In the genomic region with DNA sequence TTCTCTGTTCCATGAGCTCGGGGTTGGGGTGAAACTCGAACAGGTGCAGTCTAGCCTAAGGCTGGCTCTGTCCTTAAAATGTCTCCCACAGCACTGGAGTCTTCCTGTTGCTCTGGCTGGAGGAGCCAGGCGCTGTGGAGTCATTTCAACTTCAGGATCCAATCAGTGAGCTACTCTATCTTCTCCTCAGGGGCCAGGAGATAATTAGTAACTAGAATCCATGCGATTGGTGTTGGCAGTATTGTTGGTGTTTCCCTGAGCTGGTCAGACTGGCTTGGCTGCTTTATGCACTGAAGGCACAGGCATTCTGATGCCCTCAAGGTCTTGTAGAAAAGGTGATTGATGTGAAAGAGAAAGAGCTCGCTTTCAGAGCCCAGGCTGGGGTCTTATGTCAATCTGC, we compare ENCODE assay signal across 12 mouse cellular contexts. TPM values are rescaled to one million over a fixed set of nuclear protein-coding genes. Genes with fewer than 3 reads are reported as not detected.
DNase-seq lines count a peak whose midpoint lies in the region; ATAC-seq lines count a peak whose summit lies in the region.
"Had no signal": no experiment of that assay in that cellular context is flagged by ENCODE, and none has a peak within 500 bp of the region (broad histone marks: within the 10 kb centered on the region; RNA-seq: fewer than 3 reads in every experiment).

No protein-coding gene starts in this region.

- H3K4me3 ChIP-seq in embryonic facial prominence, embryonic 11.5 days (ENCODE audit: low read depth, low read length): no peak overlapping the region
- peak overlapping the region; percentile 35 for H3K4me3 ChIP-seq in kidney, embryonic 15.5 days (replicated peaks)
- 0 out of 2 replicates have a peak overlapping the region, but pooled peaks have one; percentile 15 for H3K4me3 ChIP-seq in liver, embryonic 13.5 days (replicated peaks)
- no peak overlapping the region for H3K4me3 ChIP-seq in midbrain, embryonic 13.5 days (replicated peaks)
- no peak overlapping the region for H3K4me3 ChIP-seq in forebrain, embryonic 16.5 days (replicated peaks; ENCODE audit: low read length)
- H3K4me3 ChIP-seq in midbrain, embryonic 14.5 days (replicated peaks; ENCODE audit: low read depth, low read length): no peak overlapping the region

- H3K9me3 ChIP-seq in embryonic facial prominence, embryonic 11.5 days (replicated peaks; ENCODE audit: control insufficient read depth, low read length): no peaks in the 10 kb centered on the region
- no peaks in the 10 kb centered on the region for H3K9me3 ChIP-seq in kidney, embryonic 15.5 days (replicated peaks)
- H3K9me3 ChIP-seq in liver, embryonic 13.5 days (replicated peaks): no peaks in the 10 kb centered on the region
- no peaks in the 10 kb centered on the region for H3K9me3 ChIP-seq in midbrain, embryonic 13.5 days
- H3K9me3 ChIP-seq in forebrain, embryonic 16.5 days (ENCODE audit: control insufficient read depth, low read length): no peaks in the 10 kb centered on the region
- no peaks in the 10 kb centered on the region for H3K9me3 ChIP-seq in midbrain, embryonic 14.5 days (ENCODE audit: control insufficient read depth, low read length)

- H3K4me1 ChIP-seq in embryonic facial prominence, embryonic 11.5 days (ENCODE audit: control insufficient read depth, insufficient read depth, low read length): no peaks in the 10 kb centered on the region
- H3K4me1 ChIP-seq in kidney, embryonic 15.5 days: peaks cover 40% of the 10 kb centered on the region
- peaks cover 12% of the 10 kb centered on the region for H3K4me1 ChIP-seq in liver, embryonic 13.5 days (replicated peaks)
- no peaks in the 10 kb centered on the region for H3K4me1 ChIP-seq in midbrain, embryonic 13.5 days (replicated peaks)
- H3K4me1 ChIP-seq in forebrain, embryonic 16.5 days (replicated peaks; ENCODE audit: control insufficient read depth, insufficient read depth, low read length): no peaks in the 10 kb centered on the region
- H3K4me1 ChIP-seq in midbrain, embryonic 14.5 days (ENCODE audit: control insufficient read depth, insufficient read depth, low read length): no peaks in the 10 kb centered on the region

- no peak overlapping the region for H3K27ac ChIP-seq in embryonic facial prominence, embryonic 11.5 days (replicated peaks; ENCODE audit: low read depth, low read length)
- H3K27ac ChIP-seq in kidney, embryonic 15.5 days: peak overlapping the region; percentile 94
- no peak overlapping the region for H3K27ac ChIP-seq in liver, embryonic 13.5 days
- no peak overlapping the region for H3K27ac ChIP-seq in midbrain, embryonic 13.5 days
- H3K27ac ChIP-seq in forebrain, embryonic 16.5 days (ENCODE audit: low read length): no peak overlapping the region
- H3K27ac ChIP-seq in midbrain, embryonic 14.5 days (replicated peaks; ENCODE audit: low read depth, low read length): no peak overlapping the region

- 45% methylated on average over 5 of the region's 5 CpGs for whole genome bisulfite sequencing in embryonic facial prominence, embryonic 11.5 days
- 51% methylated on average over 5 of the region's 5 CpGs for WGBS in kidney, embryonic 15.5 days
- WGBS in liver, embryonic 13.5 days (ENCODE audit: insufficient replicate concordance): 57% methylated on average over 5 of the region's 5 CpGs
- 81% methylated on average over 5 of the region's 5 CpGs for WGBS in midbrain, embryonic 13.5 days
- WGBS in forebrain, embryonic 16.5 days: 72% methylated on average over 5 of the region's 5 CpGs
- 81% methylated on average over 5 of the region's 5 CpGs for WGBS in midbrain, embryonic 14.5 days

- ATAC-seq in embryonic facial prominence, embryonic 11.5 days (replicated peaks; ENCODE audit: insufficient number of reproducible peaks, low FRiP score, low TSS enrichment, low read depth): 0 out of 2 replicates have a peak, but pooled peaks have one; percentile 67
- ATAC-seq in kidney, embryonic 15.5 days (replicated peaks; ENCODE audit: low FRiP score): peak; percentile 88
- ATAC-seq in liver, embryonic 13.5 days (ENCODE audit: low read depth): no peak
- ATAC-seq in midbrain, embryonic 13.5 days: no peak
- no peak for ATAC-seq in forebrain, embryonic 16.5 days
- ATAC-seq in midbrain, embryonic 14.5 days (ENCODE audit: low FRiP score, low TSS enrichment): no peak
- ATAC-seq in monocyte, adult 5-6 weeks (replicated peaks; ENCODE audit: insufficient number of reproducible peaks, low FRiP score, low TSS enrichment, poor library complexity, severe bottlenecking): no peak
- ATAC-seq: forebrain, postnatal 0 days had no signal

- no peak overlapping the region; the same call in 1 of the 2 replicates for H3K9ac ChIP-seq in embryonic facial prominence, embryonic 11.5 days (replicated peaks; ENCODE audit: low read length)
- H3K9ac ChIP-seq in kidney, embryonic 15.5 days: peak overlapping the region; percentile 30; the same call in 1 of the 2 replicates
- no peak overlapping the region for H3K9ac ChIP-seq in liver, embryonic 13.5 days
- no peak overlapping the region for H3K9ac ChIP-seq in midbrain, embryonic 13.5 days (replicated peaks)
- no peak overlapping the region for H3K9ac ChIP-seq in forebrain, embryonic 16.5 days (replicated peaks; ENCODE audit: low read depth, low read length)
- H3K9ac ChIP-seq in midbrain, embryonic 14.5 days (replicated peaks; ENCODE audit: low read length): no peak overlapping the region
- H3K9ac ChIP-seq: forebrain, postnatal 0 days had no signal

- H3K36me3 ChIP-seq in embryonic facial prominence, embryonic 11.5 days (replicated peaks; ENCODE audit: control insufficient read depth, insufficient read depth, low read depth, low read length): no peaks in the 10 kb centered on the region
- H3K36me3 ChIP-seq in kidney, embryonic 15.5 days: no peaks in the 10 kb centered on the region
- H3K36me3 ChIP-seq in liver, embryonic 13.5 days: no peaks in the 10 kb centered on the region
- H3K36me3 ChIP-seq in midbrain, embryonic 13.5 days: no peaks in the 10 kb centered on the region
- H3K36me3 ChIP-seq in forebrain, embryonic 16.5 days (ENCODE audit: control insufficient read depth, insufficient read depth): no peaks in the 10 kb centered on the region
- H3K36me3 ChIP-seq in midbrain, embryonic 14.5 days (ENCODE audit: control insufficient read depth, insufficient read depth, low read length): no peaks in the 10 kb centered on the region

- peak; percentile 28 for DNase-seq in ES-CJ7 (ENCODE audit: low read depth, low spot score)
- peak; percentile 69 for DNase-seq in embryonic facial prominence, embryonic 11.5 days (ENCODE audit: low spot score)
- no peak for DNase-seq in liver, embryonic 13.5 days
- no peak for DNase-seq in midbrain, embryonic 14.5 days
- DNase-seq: cerebellum, postnatal 14 days; forebrain, postnatal 0 days; heart, postnatal 36 days; left cerebral cortex, postnatal 4 days had no signal

- H3K4me2 ChIP-seq in embryonic facial prominence, embryonic 11.5 days (ENCODE audit: low read depth, low read length): no peak overlapping the region
- peak overlapping the region; percentile 49 for H3K4me2 ChIP-seq in kidney, embryonic 15.5 days
- H3K4me2 ChIP-seq in liver, embryonic 13.5 days: peak overlapping the region; percentile 31; the same call in 1 of the 2 replicates
- H3K4me2 ChIP-seq in midbrain, embryonic 13.5 days (replicated peaks): no peak overlapping the region
- no peak overlapping the region for H3K4me2 ChIP-seq in forebrain, embryonic 16.5 days (ENCODE audit: low read length)
- H3K4me2 ChIP-seq in midbrain, embryonic 14.5 days (ENCODE audit: low read length): no peak overlapping the region

- H3K27me3 ChIP-seq in embryonic facial prominence, embryonic 11.5 days (ENCODE audit: control insufficient read depth, insufficient read depth, low read length): no peaks in the 10 kb centered on the region
- H3K27me3 ChIP-seq in kidney, embryonic 15.5 days: no peaks in the 10 kb centered on the region
- no peaks in the 10 kb centered on the region for H3K27me3 ChIP-seq in liver, embryonic 13.5 days
- no peaks in the 10 kb centered on the region for H3K27me3 ChIP-seq in midbrain, embryonic 13.5 days
- no peaks in the 10 kb centered on the region for H3K27me3 ChIP-seq in forebrain, embryonic 16.5 days (replicated peaks; ENCODE audit: control insufficient read depth, insufficient read depth, low read length)
- no peaks in the 10 kb centered on the region for H3K27me3 ChIP-seq in midbrain, embryonic 14.5 days (ENCODE audit: control insufficient read depth, insufficient read depth, low read length)

RNA-seq across cellular contexts. Expression of a gene that starts 49.5 kb away (rescaled TPM):
- polyA plus RNA-seq in embryonic facial prominence, embryonic 11.5 days (2014; fragmentation: Nextera tagmentation; extraction: Ambion mirVana): 15.7 and 17.3 TPM in 2 replicates
- 23.7 and 24.4 TPM in 2 replicates for polyA plus RNA-seq in kidney, embryonic 15.5 days (2015; fragmentation: Nextera tagmentation; extraction: Ambion mirVana)
- 2.2 and 2.7 TPM in 2 replicates for polyA plus RNA-seq in liver, embryonic 13.5 days (2015; fragmentation: Nextera tagmentation; extraction: Ambion mirVana)
- polyA plus RNA-seq in midbrain, embryonic 13.5 days (2015; fragmentation: Nextera tagmentation; extraction: Ambion mirVana): 9.8 and 10.8 TPM in 2 replicates
- 7.3 and 8.3 TPM in 2 replicates for polyA plus RNA-seq in forebrain, embryonic 16.5 days (2015; fragmentation: Nextera tagmentation; extraction: Ambion mirVana)
- polyA plus RNA-seq in midbrain, embryonic 14.5 days (2014; fragmentation: Nextera tagmentation; extraction: Ambion mirVana): 7.2 and 8.6 TPM in 2 replicates
- total RNA-seq in monocyte, adult 5-6 weeks (2017): 8.7 to 12.2 TPM (median 9.3 TPM) in 3 replicates

Comparison
In these comparisons a context has a peak if more than half of its experiments do, and no peak if none do; other contexts are left out.
1. DNase-seq: peak in ES-CJ7 (single experiment) and embryonic facial prominence, embryonic 11.5 days (single experiment); none in liver, embryonic 13.5 days (single experiment) and midbrain, embryonic 14.5 days (single experiment).
2. ATAC-seq: peak in embryonic facial prominence, embryonic 11.5 days (single experiment) and kidney, embryonic 15.5 days (single experiment); none in liver, embryonic 13.5 days (single experiment), midbrain, embryonic 13.5 days (single experiment), forebrain, embryonic 16.5 days (single experiment), midbrain, embryonic 14.5 days (single experiment) and monocyte, adult 5-6 weeks (single experiment).
3. H3K4me2 ChIP-seq: peak in kidney, embryonic 15.5 days (single experiment) and liver, embryonic 13.5 days (single experiment); none in embryonic facial prominence, embryonic 11.5 days (single experiment), midbrain, embryonic 13.5 days (single experiment), forebrain, embryonic 16.5 days (single experiment) and midbrain, embryonic 14.5 days (single experiment).
4. H3K4me3 ChIP-seq: peak in kidney, embryonic 15.5 days (single experiment) and liver, embryonic 13.5 days (single experiment); none in embryonic facial prominence, embryonic 11.5 days (single experiment), midbrain, embryonic 13.5 days (single experiment), forebrain, embryonic 16.5 days (single experiment) and midbrain, embryonic 14.5 days (single experiment).